Comparison of ENCODE assay signal across 10 mouse cellular contexts in the genomic region with DNA sequence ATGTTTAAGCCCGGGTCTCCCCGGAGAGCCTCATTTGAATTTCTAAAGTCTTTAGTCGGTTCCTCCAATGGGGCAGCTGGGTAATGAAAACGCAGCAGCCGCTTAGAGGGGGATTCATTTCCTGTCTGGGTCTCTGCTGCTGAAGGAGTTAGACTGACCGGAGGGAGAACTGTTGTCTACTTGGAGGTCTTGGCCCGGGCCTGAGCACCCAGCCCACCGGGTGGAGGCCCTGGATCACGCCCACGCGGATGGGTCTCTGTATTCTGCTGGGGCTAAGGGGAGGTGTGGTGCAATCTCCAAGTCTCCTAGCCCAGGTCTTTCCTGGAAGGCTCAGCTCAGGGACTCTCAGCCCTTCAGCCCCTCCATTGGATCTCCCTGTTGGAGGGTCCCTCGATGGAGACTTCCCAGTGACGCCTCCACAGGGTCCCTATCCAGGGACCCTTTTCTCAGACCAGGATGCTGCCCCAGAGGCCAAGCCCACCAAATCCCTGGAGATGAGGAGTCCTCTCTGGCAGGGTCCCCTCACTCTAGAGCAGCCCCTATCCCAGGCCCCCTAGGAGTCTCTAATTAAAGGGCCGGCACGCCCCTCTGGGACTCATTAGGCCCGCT. TPM values are rescaled to one million over a fixed set of nuclear protein-coding genes. Genes with fewer than 3 reads are reported as not detected.
DNase-seq lines count a peak whose midpoint lies in the region; ATAC-seq lines count a peak whose summit lies in the region.
"Had no signal": no experiment of that assay in that cellular context is flagged by ENCODE, and none has a peak within 500 bp of the region (broad histone marks: within the 10 kb centered on the region; RNA-seq: fewer than 3 reads in every experiment).

No protein-coding gene starts in this region.

- no peak for ATAC-seq in heart, embryonic 11.5 days (replicated peaks; ENCODE audit: insufficient number of reproducible peaks, low FRiP score, low TSS enrichment)
- peak; percentile 80 for ATAC-seq in hindbrain, embryonic 11.5 days (ENCODE audit: low FRiP score)
- peak; percentile 68 for ATAC-seq in midbrain, embryonic 11.5 days (ENCODE audit: low FRiP score)

- peak overlapping the region; percentile 41 for H3K4me2 ChIP-seq in heart, embryonic 11.5 days
- H3K4me2 ChIP-seq in hindbrain, embryonic 11.5 days (replicated peaks; ENCODE audit: low read depth, low read length): peak overlapping the region; percentile 38
- H3K4me2 ChIP-seq in midbrain, embryonic 11.5 days: peak overlapping the region; percentile 45

- 4% methylated on average over 16 of the region's 16 CpGs for WGBS in heart, embryonic 11.5 days (ENCODE audit: insufficient replicate concordance)
- WGBS in hindbrain, embryonic 11.5 days: under 1% methylated on average over 16 of the region's 16 CpGs
- WGBS in midbrain, embryonic 11.5 days: 1% methylated on average over 16 of the region's 16 CpGs

- intact Hi-C loops in gastrocnemius, postnatal 14 days (cut with DNase I; ENCODE audit: low total_unique reads): no loop called here

- H3K36me3 ChIP-seq in heart, embryonic 11.5 days (ENCODE audit: control insufficient read depth, insufficient read depth, low read length): no peaks in the 10 kb centered on the region
- no peaks in the 10 kb centered on the region for H3K36me3 ChIP-seq in hindbrain, embryonic 11.5 days (ENCODE audit: control insufficient read depth, insufficient read depth, low read length)
- no peaks in the 10 kb centered on the region for H3K36me3 ChIP-seq in midbrain, embryonic 11.5 days (ENCODE audit: control insufficient read depth, insufficient read depth, low read length)

- H3K9ac ChIP-seq in heart, embryonic 11.5 days (ENCODE audit: low read depth, low read length): peak overlapping the region; percentile 1; the same call in 1 of the 2 replicates
- H3K9ac ChIP-seq in hindbrain, embryonic 11.5 days (ENCODE audit: low read depth, low read length): peak overlapping the region; percentile 49
- H3K9ac ChIP-seq in midbrain, embryonic 11.5 days (ENCODE audit: low read length): peak overlapping the region; percentile 60

- H3K4me1 ChIP-seq in heart, embryonic 11.5 days (ENCODE audit: control insufficient read depth, insufficient read depth, low read length): peaks cover 9% of the 10 kb centered on the region
- H3K4me1 ChIP-seq in hindbrain, embryonic 11.5 days (replicated peaks; ENCODE audit: control insufficient read depth, insufficient read depth, low read length): peaks cover 7% of the 10 kb centered on the region
- H3K4me1 ChIP-seq in midbrain, embryonic 11.5 days (ENCODE audit: control insufficient read depth, insufficient read depth, low read length): peaks cover 18% of the 10 kb centered on the region

- peak overlapping the region; percentile 22; the same call in 1 of the 2 replicates for H3K4me3 ChIP-seq in heart, embryonic 11.5 days (ENCODE audit: low read depth, low read length)
- peak overlapping the region; percentile 10 for H3K4me3 ChIP-seq in hindbrain, embryonic 11.5 days (ENCODE audit: low read depth, low read length)
- H3K4me3 ChIP-seq in midbrain, embryonic 11.5 days (ENCODE audit: low read depth, low read length): peak overlapping the region; percentile 6; the same call in 1 of the 2 replicates

- no peak overlapping the region for H3K27ac ChIP-seq in heart, embryonic 11.5 days (ENCODE audit: low read depth, low read length)
- peak overlapping the region; percentile 87 for H3K27ac ChIP-seq in hindbrain, embryonic 11.5 days (ENCODE audit: low read depth, low read length)
- peak overlapping the region; percentile 81 for H3K27ac ChIP-seq in midbrain, embryonic 11.5 days (ENCODE audit: low read depth, low read length)

- no peak for DNase-seq in heart, adult 8-10 months (ENCODE audit: low spot score)
- peak; percentile 28 for DNase-seq in R1 (ENCODE audit: low read depth, low spot score)
- peak; percentile 66 for DNase-seq in hindbrain, embryonic 11.5 days (ENCODE audit: low spot score)
- DNase-seq in midbrain, embryonic 11.5 days (ENCODE audit: low spot score, missing footprints): peak; percentile 96
- DNase-seq in gastrocnemius, postnatal 14 days: no peak
- no peak for DNase-seq in ovary, postnatal 36 days (ENCODE audit: low spot score)
- DNase-seq in left cerebral cortex, adult 9 months (ENCODE audit: low spot score in 2 of 2): no peak

- H3K9me3 ChIP-seq in heart, embryonic 11.5 days (replicated peaks; ENCODE audit: control insufficient read depth, low read length): no peaks in the 10 kb centered on the region
- no peaks in the 10 kb centered on the region for H3K9me3 ChIP-seq in hindbrain, embryonic 11.5 days (ENCODE audit: control insufficient read depth, low read length)
- no peaks in the 10 kb centered on the region for H3K9me3 ChIP-seq in midbrain, embryonic 11.5 days (ENCODE audit: control insufficient read depth, low read length)

- peaks cover 26% of the 10 kb centered on the region for H3K27me3 ChIP-seq in heart, embryonic 11.5 days (ENCODE audit: control insufficient read depth, insufficient read depth, low read length)
- H3K27me3 ChIP-seq in hindbrain, embryonic 11.5 days (ENCODE audit: control insufficient read depth, insufficient read depth, low read length): no peaks in the 10 kb centered on the region; the same call in 1 of the 2 replicates
- H3K27me3 ChIP-seq in midbrain, embryonic 11.5 days (ENCODE audit: control insufficient read depth, insufficient read depth, low read length): no peaks in the 10 kb centered on the region

RNA-seq across cellular contexts. Expression of a gene that starts 16.9 kb away (rescaled TPM):
- 0.76 and 1.0 TPM in 2 replicates for polyA plus RNA-seq in heart, embryonic 11.5 days (2014; fragmentation: Nextera tagmentation; extraction: Ambion mirVana)
- total RNA-seq in heart, adult 8-10 months (2022): not detected
- polyA plus RNA-seq in hindbrain, embryonic 11.5 days (2014; fragmentation: Nextera tagmentation; extraction: Ambion mirVana): 10.5 and 11.0 TPM in 2 replicates
- 15.1 and 17.4 TPM in 2 replicates for polyA plus RNA-seq in midbrain, embryonic 11.5 days (2014; fragmentation: Nextera tagmentation; extraction: Ambion mirVana)
- under 1 TPM; 0.20 to 0.41 TPM for total RNA-seq in gastrocnemius, postnatal 14 days (2021)
- total RNA-seq: hematopoietic stem cell, adult 5-6 weeks; liver, adult 2 months had no signal
- polyA plus RNA-seq: liver, adult 2 months had no signal

RNA-seq across cellular contexts. Expression of a gene that starts 38.4 kb away (rescaled TPM):
- 5.6 and 5.9 TPM in 2 replicates for polyA plus RNA-seq in heart, embryonic 11.5 days (2014; fragmentation: Nextera tagmentation; extraction: Ambion mirVana)
- under 1 TPM in 3 of 4 experiments, not detected in 1; 0.08 to 0.37 (median 0.13) TPM for total RNA-seq in heart, adult 8-10 months (2022)
- polyA plus RNA-seq in hindbrain, embryonic 11.5 days (2014; fragmentation: Nextera tagmentation; extraction: Ambion mirVana): 7.3 and 8.5 TPM in 2 replicates
- 6.3 and 6.9 TPM in 2 replicates for polyA plus RNA-seq in midbrain, embryonic 11.5 days (2014; fragmentation: Nextera tagmentation; extraction: Ambion mirVana)
- 1 to 10 TPM; 1.8 to 2.0 TPM for total RNA-seq in gastrocnemius, postnatal 14 days (2021)

Comparison
In these comparisons a context has a peak if more than half of its experiments do, and no peak if none do; other contexts are left out.
1. H3K9ac ChIP-seq: peak in every context shown above with its lines; median percentile 60 in midbrain, embryonic 11.5 days; 49 in hindbrain, embryonic 11.5 days; 1 in heart, embryonic 11.5 days.
2. DNase-seq: peak in R1 (single experiment), hindbrain, embryonic 11.5 days (single experiment) and midbrain, embryonic 11.5 days (single experiment); none in heart, adult 8-10 months (single experiment), gastrocnemius, postnatal 14 days (single experiment), ovary, postnatal 36 days (single experiment) and left cerebral cortex, adult 9 months (0 of 2).
3. Peak in every context shown above with its lines, with median percentiles within 50 percentile points of each other: H3K4me2 ChIP-seq and H3K4me3 ChIP-seq.